Comparison of ENCODE assay signal across 8 mouse cellular contexts in the genomic region with DNA sequence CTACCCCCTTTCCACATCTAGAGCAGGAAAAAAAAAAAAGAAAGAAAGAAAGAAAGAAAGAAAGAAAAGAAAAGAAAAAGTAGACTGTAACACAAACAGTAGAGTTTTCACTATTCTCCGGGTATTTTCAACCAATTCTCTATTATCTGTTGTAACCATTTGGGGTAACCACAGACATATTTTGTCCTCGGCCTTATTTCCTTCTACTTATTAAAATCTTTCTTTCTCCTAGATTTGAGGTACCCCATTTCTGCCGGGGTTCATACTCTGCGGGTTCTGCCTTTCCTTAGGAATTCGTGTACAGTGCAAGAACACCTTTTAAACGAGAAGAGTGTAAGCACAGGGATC. TPM values are rescaled to one million over a fixed set of nuclear protein-coding genes. Genes with fewer than 3 reads are reported as not detected.
DNase-seq lines count a peak whose midpoint lies in the region; ATAC-seq and TF ChIP-seq lines count a peak whose summit lies in the region.

No protein-coding gene starts in this region.

- peak overlapping the region; percentile 85 for H3K9ac ChIP-seq in heart, adult 2 months (ENCODE audit: low read depth, low read length)
- peak overlapping the region; percentile 93 for H3K9ac ChIP-seq in liver, embryonic 12.5 days
- peak overlapping the region; percentile 92 for H3K9ac ChIP-seq in stomach, postnatal 0 days (ENCODE audit: low read length)

- H3K27ac ChIP-seq in heart, adult 2 months = peak overlapping the region; percentile 95
- H3K27ac ChIP-seq in thymus, adult 2 months (ENCODE audit: control insufficient read depth, insufficient read depth, low read length) = no peak overlapping the region
- H3K27ac ChIP-seq in liver, embryonic 12.5 days = peak overlapping the region; percentile 94
- peak overlapping the region; percentile 94 for H3K27ac ChIP-seq in stomach, postnatal 0 days (replicated peaks)

- H3K4me2 ChIP-seq in liver, embryonic 12.5 days = peak overlapping the region; percentile 74
- peak overlapping the region; percentile 66 for H3K4me2 ChIP-seq in stomach, postnatal 0 days (replicated peaks; ENCODE audit: low read depth)

- H3K36me3 ChIP-seq in heart, adult 2 months (ENCODE audit: control insufficient read depth, insufficient read depth, low read length) = peaks cover 13% of the 10 kb centered on the region
- no peaks in the 10 kb centered on the region for H3K36me3 ChIP-seq in thymus, adult 2 months (ENCODE audit: control insufficient read depth, insufficient read depth, low read length)
- H3K36me3 ChIP-seq in liver, embryonic 12.5 days = no peaks in the 10 kb centered on the region; the same call in 1 of the 2 replicates
- no peaks in the 10 kb centered on the region for H3K36me3 ChIP-seq in stomach, postnatal 0 days (ENCODE audit: control insufficient read depth, insufficient read depth, low read length)

- H3K4me1 ChIP-seq in heart, adult 2 months (ENCODE audit: control insufficient read depth, insufficient read depth, low read length) = peaks cover 7% of the 10 kb centered on the region
- H3K4me1 ChIP-seq in thymus, adult 2 months (replicated peaks; ENCODE audit: control insufficient read depth, insufficient read depth, low read length) = peaks cover 9% of the 10 kb centered on the region
- H3K4me1 ChIP-seq in liver, embryonic 12.5 days = peaks cover 44% of the 10 kb centered on the region
- no peaks in the 10 kb centered on the region; the same call in 1 of the 2 replicates for H3K4me1 ChIP-seq in stomach, postnatal 0 days (replicated peaks; ENCODE audit: control insufficient read depth, insufficient read depth)

- H3K4me3 ChIP-seq in heart, adult 2 months = peak overlapping the region; percentile 86
- peak overlapping the region; percentile 76 for H3K4me3 ChIP-seq in thymus, adult 2 months (ENCODE audit: control insufficient read depth, insufficient read depth, low read length)
- peak overlapping the region; percentile 72 for H3K4me3 ChIP-seq in liver, embryonic 12.5 days
- peak overlapping the region; percentile 79 for H3K4me3 ChIP-seq in stomach, postnatal 0 days (ENCODE audit: low read depth, low read length)

- intact Hi-C loops in heart, adult 2 months (cut with DNase I) = loop anchor here (1.0 to 2.0 kb wide), 3 partner anchors 20 to 60 kb away; partner anchors contain the start of genes Rbbp5 and Tmcc2

- no peak for ATAC-seq in liver, embryonic 12.5 days
- ATAC-seq in stomach, postnatal 0 days (ENCODE audit: low FRiP score, low TSS enrichment) = no peak

- no peak for TF ChIP-seq CTCF in heart, adult 2 months (IDR thresholded peaks at IDR 0.05)
- no peak for TF ChIP-seq CTCF in thymus, adult 2 months (IDR thresholded peaks at IDR 0.05; ENCODE audit: borderline replicate concordance, control insufficient read depth, extremely low read depth, insufficient read depth, low read length, poor library complexity)
- no peak for TF ChIP-seq CTCF in stomach, postnatal 0 days (IDR thresholded peaks at IDR 0.05; ENCODE audit: low read depth)

- no peak for TF ChIP-seq EP300 in heart, adult 2 months (IDR thresholded peaks at IDR 0.05; ENCODE audit: insufficient read depth, low read depth, low read length)
- TF ChIP-seq EP300 in stomach, postnatal 0 days (optimal IDR thresholded peaks at IDR 0.05) = no peak

- no peaks in the 10 kb centered on the region for H3K9me3 ChIP-seq in liver, embryonic 12.5 days (replicated peaks)
- no peaks in the 10 kb centered on the region for H3K9me3 ChIP-seq in stomach, postnatal 0 days (ENCODE audit: control insufficient read depth, low read length)

- no peaks in the 10 kb centered on the region for H3K27me3 ChIP-seq in heart, adult 2 months (ENCODE audit: control insufficient read depth, insufficient read depth, low read length)
- no peaks in the 10 kb centered on the region for H3K27me3 ChIP-seq in thymus, adult 2 months (ENCODE audit: control insufficient read depth, insufficient read depth, low read length)
- H3K27me3 ChIP-seq in liver, embryonic 12.5 days (replicated peaks) = no peaks in the 10 kb centered on the region
- no peaks in the 10 kb centered on the region for H3K27me3 ChIP-seq in stomach, postnatal 0 days (ENCODE audit: control insufficient read depth, insufficient read depth, low read length)

- WGBS in heart, adult 2 months = 13% methylated on average over 6 of the region's 6 CpGs
- WGBS in thymus, adult 2 months = under 1% methylated on average over 6 of the region's 6 CpGs
- 3% methylated on average over 6 of the region's 6 CpGs for WGBS in liver, embryonic 12.5 days (ENCODE audit: insufficient replicate concordance)
- 11% methylated on average over 6 of the region's 6 CpGs for WGBS in stomach, postnatal 0 days

- peaks cover 4% of the 10 kb centered on the region for H3K79me2 ChIP-seq in heart, adult 2 months (replicated peaks; ENCODE audit: control insufficient read depth, insufficient read depth, low read length)

- no peak for TF ChIP-seq POLR2A in heart, adult 2 months (IDR thresholded peaks at IDR 0.05; ENCODE audit: insufficient read depth, low read depth, low read length)
- no peak for TF ChIP-seq POLR2A in thymus, adult 2 months (IDR thresholded peaks at IDR 0.05; ENCODE audit: control insufficient read depth, extremely low read depth, insufficient read depth, low read length, poor library complexity)

- DNase-seq in heart, adult 2 months = no peak
- DNase-seq in heart, adult 11 months = no peak
- no peak for DNase-seq in thymus, adult 2 months
- DNase-seq in thymus, postnatal 10 days (ENCODE audit: low spot score in 2 of 2) = no peak
- no peak for DNase-seq in stomach, postnatal 0 days (ENCODE audit: low spot score)
- no peak for DNase-seq in right cerebral cortex, postnatal 10 days (ENCODE audit: low spot score in 2 of 2)
- no peak for DNase-seq in kidney, adult 9 months

RNA-seq across cellular contexts. Expression of gene Dstyk, which starts 0.4 kb away (rescaled TPM):
- total RNA-seq in heart, adult 2 months (2021) = 10 to 100 TPM; 14.6 to 16.0 TPM
- polyA plus RNA-seq in heart, adult 2 months (2012; rRNA removed) = 8.9 and 24.1 TPM in 2 replicates
- polyA plus RNA-seq in thymus, adult 2 months (2012; rRNA removed) = 6.3 and 6.8 TPM in 2 replicates
- polyA plus RNA-seq in liver, embryonic 12.5 days (2016; fragmentation: Nextera tagmentation; extraction: Ambion mirVana) = 5.8 and 6.6 TPM in 2 replicates
- polyA plus RNA-seq in stomach, postnatal 0 days (2015; fragmentation: Nextera tagmentation; extraction: Ambion mirVana) = 5.2 and 5.5 TPM in 2 replicates

RNA-seq across cellular contexts. Expression of gene Tmcc2, which starts 25.8 kb away (rescaled TPM):
- 10 to 100 TPM; 21.9 to 25.4 TPM for total RNA-seq in heart, adult 2 months (2021)
- 17.5 and 19.4 TPM in 2 replicates for polyA plus RNA-seq in heart, adult 2 months (2012; rRNA removed)
- 4.1 and 5.3 TPM in 2 replicates for polyA plus RNA-seq in thymus, adult 2 months (2012; rRNA removed)
- 342 and 350 TPM in 2 replicates for polyA plus RNA-seq in liver, embryonic 12.5 days (2016; fragmentation: Nextera tagmentation; extraction: Ambion mirVana)
- 2.4 and 2.6 TPM in 2 replicates for polyA plus RNA-seq in stomach, postnatal 0 days (2015; fragmentation: Nextera tagmentation; extraction: Ambion mirVana)

Comparison
In these comparisons a context has a peak if more than half of its experiments do, and no peak if none do; other contexts are left out.
1. RNA of gene Tmcc2, which starts 25.8 kb away (polyA plus RNA-seq): 342 to 350 TPM in liver, embryonic 12.5 days; 17.5 to 19.4 TPM in heart, adult 2 months, 4.1 to 5.3 TPM in thymus, adult 2 months and 2.4 to 2.6 TPM in stomach, postnatal 0 days; every median in the first group is over 10 times any median in the second.
2. Peak in every context shown above with its lines, with median percentiles within 50 percentile points of each other: H3K4me3 ChIP-seq and H3K9ac ChIP-seq.